Mouse (Mus musculus): ENCODE measurements around the gene Lag3.

DNA sequence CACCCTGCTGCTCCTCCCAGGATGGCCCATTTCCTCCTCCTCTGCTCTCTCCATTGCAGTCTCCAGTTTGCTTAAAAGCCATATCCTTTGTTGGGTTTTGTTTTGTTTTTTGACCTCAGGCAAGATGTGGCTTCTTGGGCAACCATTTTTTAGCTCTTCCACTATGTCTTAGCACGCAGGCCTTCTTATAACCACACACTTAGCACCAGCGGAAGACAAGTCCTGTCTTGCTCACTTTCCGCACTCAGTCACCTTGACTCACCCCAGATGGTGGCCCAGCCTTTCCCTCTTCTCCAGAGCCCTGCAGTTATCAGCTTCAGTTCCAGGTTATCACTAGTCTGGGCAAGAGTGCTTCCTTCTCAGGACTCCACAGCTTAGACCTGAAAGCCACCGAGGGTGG, 43.7 kb upstream of the Lag3 start:
- TF ChIP-seq GATA1 (IDR thresholded peaks at IDR 0.05; ENCODE audit: low read length) (no peak), TAL1 (IDR thresholded peaks at IDR 0.05; ENCODE audit: low read length) (no peak)

Data from erythroblast, embryonic 14.5 days (primary cell).